Comparison of ENCODE assay signal across 8 mouse cellular contexts in genomic region chr13:46096968-46097367, GRCm38 (mm10).
DNase-seq lines count a peak whose midpoint lies in the region; ATAC-seq lines count a peak whose summit lies in the region.

No protein-coding gene starts in this region.

- no peaks in the 10 kb centered on the region for H3K27me3 ChIP-seq in embryonic facial prominence, embryonic 12.5 days

- no peak overlapping the region for H3K4me2 ChIP-seq in embryonic facial prominence, embryonic 12.5 days (replicated peaks)

- no peaks in the 10 kb centered on the region for H3K36me3 ChIP-seq in embryonic facial prominence, embryonic 12.5 days

- no peak overlapping the region for H3K27ac ChIP-seq in embryonic facial prominence, embryonic 12.5 days

- 0 out of 2 replicates have a peak, but pooled peaks have one; percentile 28 for ATAC-seq in embryonic facial prominence, embryonic 12.5 days (ENCODE audit: insufficient number of reproducible peaks, insufficient read depth, low FRiP score, low TSS enrichment)

- H3K4me3 ChIP-seq in embryonic facial prominence, embryonic 12.5 days = no peak overlapping the region

- WGBS in embryonic facial prominence, embryonic 12.5 days = 3% methylated on average over 5 of the region's 5 CpGs

- no peaks in the 10 kb centered on the region for H3K4me1 ChIP-seq in embryonic facial prominence, embryonic 12.5 days

- H3K9ac ChIP-seq in embryonic facial prominence, embryonic 12.5 days = no peak overlapping the region

- DNase-seq in adrenal gland, postnatal 36 days = peak; percentile 7 to 33
- no peak for DNase-seq in adrenal gland, adult 2 months
- DNase-seq in lung, adult 18-20 months = peak; percentile 1 to 4
- DNase-seq in lung, postnatal 25 days (ENCODE audit: low spot score) = no peak
- peak; percentile 12 for DNase-seq in lung, postnatal 36 days
- no peak for DNase-seq in layer of hippocampus, adult 9-10 months (ENCODE audit: low spot score)
- DNase-seq in adrenal gland, adult 18-20 months (ENCODE audit: low spot score in 2 of 2) = no peak

- no peaks in the 10 kb centered on the region for H3K9me3 ChIP-seq in embryonic facial prominence, embryonic 12.5 days

Comparison
In these comparisons a context has a peak if more than half of its experiments do, and no peak if none do; other contexts are left out.
1. DNase-seq: peak in adrenal gland, postnatal 36 days (2 of 2), lung, adult 18-20 months (2 of 2) and lung, postnatal 36 days (single experiment); none in adrenal gland, adult 2 months (single experiment), lung, postnatal 25 days (single experiment), layer of hippocampus, adult 9-10 months (single experiment) and adrenal gland, adult 18-20 months (0 of 2).